Mouse (Mus musculus) lung, adult 2 months (tissue): Measurements from ENCODE around the gene Eif3i.

Source experiments
- CTCF ChIP-seq: fragments of 200-500 bp; IDR thresholded peaks from 2 replicates; pipeline ENCODE4 v1.5.1; 2011; ENCODE audit warnings: mild to moderate bottlenecking, low read length, control low read depth; ENCODE audit not compliant: insufficient read depth
- POLR2A ChIP-seq: fragments of 200-500 bp; IDR thresholded peaks from 2 replicates; pipeline ENCODE4 v1.6.1; 2011; ENCODE audit warnings: low read depth, mild to moderate bottlenecking, control low read depth, low read length, borderline replicate concordance; ENCODE audit errors: extremely low read depth

GRCm38 (mm10) chr4:129582251-129582650 is 18.2 kb downstream of the Eif3i start:
- no peak for TF ChIP-seq CTCF
- TF ChIP-seq POLR2A: no peak
